Mouse (Mus musculus): ENCODE measurements at regions not wholly inside any gene's neighbourhood (a gene's known extent, or its start where the extent isn't known, plus 50 kb on each side); places are given as distances from the start of the nearest gene placed in this dataset.
A peak's percentile ranks its signal among the peaks of the same experiment; 100 is the strongest.
"Not testable (repeated sequence)": the region's sequence is repeated elsewhere in the genome, so short reads cannot be mapped to it uniquely, and the experiment has no call there.

DNA sequence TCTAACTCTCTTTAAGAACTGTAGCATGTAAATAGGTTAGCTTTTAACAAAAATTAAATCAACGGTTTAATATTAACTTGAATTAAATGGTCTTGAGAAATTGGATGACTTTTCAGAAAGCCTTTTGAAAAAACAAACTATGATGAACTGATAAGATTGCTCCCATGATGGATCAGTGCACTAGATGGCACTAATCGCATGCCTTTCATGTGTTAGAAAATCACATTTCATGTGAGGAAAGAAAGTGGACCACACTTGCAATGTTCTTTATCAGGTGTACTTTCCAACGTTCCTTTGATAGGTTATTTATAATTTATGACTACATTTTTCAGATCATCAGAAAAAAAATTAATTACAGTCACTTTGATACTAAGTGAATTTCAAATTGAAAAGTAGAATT is 1003.2 kb upstream of the 4930412O13Rik start:
- DNase-seq, result no peak

DNA sequence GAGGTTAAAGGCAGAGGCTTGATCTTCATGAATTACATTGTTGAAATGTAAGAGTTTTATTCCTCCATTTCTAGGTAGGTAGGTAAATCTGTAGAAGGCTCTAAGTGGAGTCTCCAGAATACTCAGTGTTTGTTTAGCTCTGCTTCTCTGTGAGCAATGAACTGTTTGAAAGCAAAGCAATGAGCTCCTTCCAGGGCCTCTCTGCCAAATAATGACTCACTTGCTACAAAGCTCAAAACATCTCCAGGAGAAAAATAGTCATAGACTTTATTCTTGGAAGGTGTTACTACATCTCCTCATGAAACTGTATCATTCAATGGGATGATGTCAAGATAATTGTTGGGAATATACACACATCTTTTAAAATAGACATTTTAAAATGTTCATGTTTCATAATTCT is 968.6 kb upstream of the 4930412O13Rik start:
- no peak for DNase-seq

DNA sequence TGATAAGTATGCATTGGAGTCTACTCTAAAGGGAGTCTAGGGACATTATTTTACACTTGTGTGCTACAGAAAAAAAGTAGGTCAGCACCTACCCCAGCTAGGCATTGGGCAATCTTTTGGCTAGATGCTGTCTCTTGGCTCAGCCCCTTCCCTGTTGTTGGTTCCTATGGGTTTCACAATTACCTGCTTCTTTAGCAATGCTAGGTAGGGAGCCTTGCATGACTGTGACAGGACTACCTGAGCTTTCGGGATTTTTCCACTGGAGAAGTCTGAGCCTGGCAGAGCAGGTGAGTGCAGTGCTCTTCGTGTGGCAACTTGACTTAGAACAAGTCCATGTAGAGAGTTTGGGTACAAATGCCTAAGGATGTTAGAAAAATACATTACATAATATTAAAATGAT is 956.2 kb upstream of the 4930412O13Rik start:
- DNase-seq, result no peak

DNA sequence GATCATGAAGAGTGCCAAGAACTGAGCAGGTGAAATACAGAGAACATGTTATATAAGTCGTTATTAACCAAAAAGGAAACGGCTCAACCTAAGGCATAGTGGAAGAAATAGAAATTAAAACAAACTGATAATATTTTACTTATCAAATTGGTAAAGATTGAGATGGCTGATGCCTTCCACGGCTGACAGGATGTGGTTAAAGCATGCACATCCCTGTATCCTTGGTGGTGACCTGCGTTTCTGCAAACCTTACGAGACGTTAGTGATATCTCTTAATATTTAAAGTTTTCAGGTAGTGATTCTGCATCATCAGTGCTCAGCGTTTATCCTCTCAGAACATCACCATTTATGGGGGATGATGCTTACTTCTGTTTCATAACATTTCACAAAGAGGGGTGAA is 939.5 kb upstream of the 4930412O13Rik start:
- DNase-seq, result no peak

DNA sequence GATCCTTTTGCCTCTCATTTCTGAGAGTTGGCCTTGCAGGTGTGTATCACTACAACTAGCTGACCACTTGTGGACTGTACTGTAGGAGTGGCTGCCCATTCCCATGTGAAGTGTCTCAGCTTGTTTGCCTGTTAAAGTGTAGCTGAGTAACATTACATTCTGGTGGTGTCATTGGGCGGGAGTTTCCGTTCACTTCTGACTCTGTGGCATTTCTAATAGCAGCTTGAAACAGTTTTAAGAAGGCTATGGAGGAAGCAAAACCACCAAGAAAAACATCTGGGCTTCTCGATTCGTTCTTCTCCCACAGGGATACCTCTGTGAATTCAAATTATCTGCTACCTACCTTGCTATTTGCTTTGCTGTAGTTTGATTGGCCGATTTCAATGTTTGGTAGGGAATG is 922.1 kb upstream of the 4930412O13Rik start:
- no peak for DNase-seq

DNA sequence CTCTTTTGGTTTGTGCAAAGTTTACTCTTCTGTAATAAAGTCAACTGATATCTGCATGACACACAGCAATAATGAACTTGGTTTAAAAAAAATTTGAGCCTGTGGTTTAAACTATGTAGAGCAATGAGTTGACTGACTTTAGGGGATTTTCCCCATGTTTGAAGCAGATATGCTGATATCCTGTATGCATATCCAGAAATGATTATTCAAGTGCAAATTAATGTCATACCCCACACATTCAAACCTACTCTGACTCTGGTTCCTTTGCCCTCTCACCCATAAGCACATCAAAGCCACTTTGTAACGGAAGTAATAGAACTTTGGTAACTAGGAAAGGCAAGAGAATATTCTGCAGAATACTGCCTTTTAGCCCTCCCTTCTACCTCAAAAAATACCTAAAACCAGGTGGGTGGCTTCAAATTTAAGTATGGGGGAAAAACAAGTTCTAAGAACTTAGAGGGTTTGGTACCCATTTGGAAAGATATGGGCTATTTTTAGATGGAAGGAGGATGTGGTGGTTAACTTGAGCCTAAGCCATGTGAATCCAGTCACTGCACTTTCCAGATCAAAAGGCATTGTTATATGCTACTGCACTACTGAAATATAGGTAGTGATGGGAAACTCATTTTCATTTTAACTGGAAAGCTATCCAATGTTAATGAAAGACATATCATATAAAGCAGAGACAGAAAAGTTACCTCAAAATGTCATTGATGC is 915.9 kb upstream of the 4930412O13Rik start:
- DNase-seq, result no peak

DNA sequence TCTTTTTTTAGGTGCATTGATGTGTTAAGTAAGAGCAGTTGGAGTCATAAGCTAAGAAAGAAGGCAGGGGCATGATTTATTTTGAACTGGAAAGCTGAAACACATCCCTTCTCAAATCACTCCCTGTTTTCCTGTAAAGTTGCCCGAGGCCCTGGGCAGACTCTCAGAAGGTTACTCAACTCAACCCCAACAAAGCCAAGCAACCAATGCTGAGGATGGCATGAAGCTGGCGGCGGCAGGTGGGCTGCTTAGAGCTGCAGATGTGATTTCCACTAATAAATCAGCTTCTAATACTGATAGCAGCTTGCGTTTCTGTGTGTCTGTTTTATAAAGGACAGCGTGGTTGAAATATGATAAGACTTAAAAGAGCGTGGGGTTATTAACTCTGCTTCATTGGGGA is 905.4 kb upstream of the 4930412O13Rik start:
- DNase-seq, result no peak

DNA sequence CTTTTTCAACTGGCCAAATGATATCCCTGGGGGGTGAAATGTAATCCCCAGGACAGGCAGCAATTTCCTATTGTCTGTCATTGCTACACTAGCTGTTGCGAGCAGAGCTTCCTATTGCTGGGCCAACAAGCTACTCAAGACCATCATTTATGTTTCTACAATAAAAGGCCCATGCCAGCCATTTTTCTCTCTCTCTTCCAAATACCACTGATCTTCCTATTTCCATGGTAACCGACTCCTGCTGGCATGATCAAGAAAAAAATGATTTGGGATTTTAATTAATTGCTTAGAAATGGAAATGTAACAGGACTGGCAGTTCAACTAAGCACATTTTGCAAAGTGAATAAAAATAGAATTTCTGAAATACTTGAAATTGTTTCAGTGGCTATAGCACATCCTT is 868.7 kb upstream of the 4930412O13Rik start:
- DNase-seq, result no peak

DNA sequence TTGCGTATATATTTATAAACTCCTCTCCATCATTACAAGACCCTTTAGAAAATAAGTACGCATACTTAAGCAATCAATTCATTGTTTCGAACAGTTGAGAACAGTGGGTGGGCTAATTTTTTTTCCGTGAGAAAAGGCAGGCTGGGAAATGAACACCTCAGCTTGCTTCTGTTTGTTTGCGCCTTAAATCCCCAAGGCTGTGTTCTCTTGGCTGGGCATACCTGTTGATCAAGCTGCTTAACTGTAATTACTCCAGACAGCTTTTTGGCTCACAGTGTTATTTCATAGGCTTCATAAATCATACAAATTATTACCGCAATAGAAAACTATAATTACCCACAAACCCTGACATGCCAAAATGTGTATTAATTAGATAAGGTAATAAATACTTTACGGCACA is 848.0 kb upstream of the 4930412O13Rik start:
- DNase-seq, result no peak

DNA sequence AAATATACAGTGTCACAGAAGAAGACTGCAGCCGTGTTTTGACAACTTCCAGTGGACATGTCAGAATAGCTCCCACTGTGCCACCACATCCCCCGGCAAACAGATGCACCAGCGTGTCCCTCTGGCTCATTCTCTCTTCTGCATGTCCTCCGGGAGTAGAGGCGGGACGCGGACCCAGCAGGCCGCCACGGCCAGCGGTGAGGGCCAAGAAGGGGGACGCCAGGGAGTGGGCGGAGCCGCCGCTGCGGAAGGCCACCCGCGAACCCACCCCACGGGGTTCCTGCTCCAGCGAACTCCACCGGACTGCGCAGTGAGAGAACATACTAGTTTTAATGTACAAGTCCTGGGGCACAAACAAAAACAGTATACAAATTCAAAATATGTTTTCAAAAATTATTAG is 838.7 kb upstream of the 4930412O13Rik start:
- not testable (repeated sequence) for DNase-seq

DNA sequence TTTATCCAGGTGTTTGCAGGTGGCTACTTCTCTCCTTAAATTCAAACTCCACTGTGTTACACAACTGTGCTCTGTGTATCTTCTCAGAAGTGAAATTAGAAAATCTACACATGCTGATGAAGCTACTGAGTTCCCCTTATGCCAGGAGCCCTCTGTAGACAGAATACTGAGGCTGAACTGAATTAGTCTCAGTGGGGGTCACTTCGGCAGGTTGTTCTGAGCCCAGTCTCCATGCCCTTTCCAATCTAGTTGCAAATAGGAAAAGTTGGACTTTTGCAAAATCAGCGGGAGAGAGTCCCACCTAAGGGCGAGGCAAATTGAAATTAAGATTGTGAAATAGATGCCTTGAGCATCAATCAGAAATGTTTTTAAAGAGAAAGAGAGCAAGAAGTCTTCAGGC is 833.1 kb upstream of the 4930412O13Rik start:
- no peak for DNase-seq

DNA sequence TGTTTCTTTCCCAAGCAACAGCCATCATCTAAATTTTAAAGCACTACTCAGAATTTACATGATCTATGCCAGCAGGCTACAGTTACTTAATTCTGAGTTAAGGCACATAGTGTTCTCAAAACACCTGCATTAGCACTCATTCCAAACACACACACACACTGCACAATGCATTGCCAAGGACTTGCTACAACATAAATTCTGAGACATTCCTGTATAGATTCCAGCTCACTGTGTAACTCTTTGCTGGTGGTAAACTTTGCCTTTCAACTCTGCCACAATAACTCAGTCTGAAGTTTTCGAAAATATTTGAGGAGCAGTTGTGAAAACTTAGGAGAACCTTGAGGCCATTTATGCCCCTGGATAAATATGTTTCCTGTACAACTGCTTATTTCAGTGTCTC is 807.2 kb upstream of the 4930412O13Rik start:
- DNase-seq, result no peak

DNA sequence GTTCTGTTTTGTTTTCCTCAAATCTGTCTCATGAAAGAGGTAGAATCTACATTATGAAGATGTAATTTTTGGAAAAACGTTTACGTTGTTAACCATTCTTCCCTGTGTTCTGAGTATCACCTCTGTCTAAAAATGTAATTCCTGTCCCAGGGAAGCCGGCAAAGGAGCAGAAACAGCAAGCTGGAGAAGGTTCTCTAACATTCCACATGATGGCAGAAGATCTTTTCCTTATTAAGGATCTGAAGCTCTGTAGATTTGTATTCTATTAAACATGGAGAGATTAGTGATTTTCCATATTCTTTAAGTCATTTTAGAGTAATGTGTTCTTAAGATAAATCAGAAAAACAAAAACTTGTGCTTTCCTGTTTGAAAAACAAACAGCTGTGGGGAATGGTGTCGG is 802.9 kb upstream of the 4930412O13Rik start:
- no peak for DNase-seq

DNA sequence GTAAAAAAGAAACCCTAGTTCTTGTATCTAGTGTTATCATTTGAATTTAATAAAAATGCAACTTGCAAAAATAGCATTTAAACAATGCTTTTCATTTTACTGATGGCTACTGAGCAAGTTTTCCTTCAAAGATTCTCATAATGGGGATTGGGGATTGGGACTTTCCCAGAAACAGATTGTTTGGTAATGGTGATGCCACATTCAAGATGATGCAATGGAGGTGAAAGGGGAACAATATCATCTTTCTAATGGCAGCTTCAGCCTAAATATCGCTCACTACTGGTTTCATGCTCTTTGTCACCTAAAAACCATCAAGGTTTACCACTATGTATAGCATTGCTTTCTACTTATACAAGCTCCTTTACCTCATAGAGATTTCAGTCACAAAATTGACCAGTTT is 799.3 kb upstream of the 4930412O13Rik start:
- no peak for DNase-seq

DNA sequence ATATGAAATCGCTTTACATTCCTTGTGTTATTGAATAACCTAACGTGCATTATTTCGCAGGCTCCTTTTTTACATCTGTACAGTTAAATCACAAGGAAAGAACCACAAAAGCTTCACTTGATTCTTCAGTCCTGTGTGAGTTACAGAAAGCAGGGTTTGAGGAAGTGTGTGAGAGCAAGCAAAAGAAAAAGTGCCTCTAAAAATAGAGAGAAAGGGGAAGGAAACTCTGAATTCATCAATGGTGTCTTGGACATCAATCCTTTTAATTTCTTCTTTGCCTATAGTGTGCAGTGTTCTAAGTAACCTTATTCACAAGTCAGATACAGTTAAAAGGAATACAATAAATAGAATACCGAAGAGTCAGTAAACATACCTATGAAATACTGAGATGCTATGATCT is 785.7 kb upstream of the 4930412O13Rik start:
- no peak for DNase-seq

DNA sequence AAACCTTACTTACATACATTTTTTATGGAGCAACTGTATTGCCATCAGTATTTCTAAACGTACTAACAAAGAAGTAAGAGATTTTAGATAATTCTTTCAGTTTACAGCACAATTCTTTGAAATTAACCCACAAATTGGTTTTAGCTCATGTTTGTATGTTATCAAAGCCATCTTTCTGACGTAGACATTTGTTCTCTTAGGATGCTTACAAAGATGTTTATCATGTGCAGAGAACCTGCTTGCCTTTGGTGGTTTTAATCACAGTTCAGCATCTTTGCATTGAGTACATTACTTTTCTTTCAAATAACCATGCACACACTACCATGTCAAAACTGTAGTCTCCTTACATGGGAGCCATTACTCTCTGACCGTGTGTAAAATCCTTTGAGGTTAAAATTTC is 764.4 kb upstream of the 4930412O13Rik start:
- DNase-seq, result no peak

DNA sequence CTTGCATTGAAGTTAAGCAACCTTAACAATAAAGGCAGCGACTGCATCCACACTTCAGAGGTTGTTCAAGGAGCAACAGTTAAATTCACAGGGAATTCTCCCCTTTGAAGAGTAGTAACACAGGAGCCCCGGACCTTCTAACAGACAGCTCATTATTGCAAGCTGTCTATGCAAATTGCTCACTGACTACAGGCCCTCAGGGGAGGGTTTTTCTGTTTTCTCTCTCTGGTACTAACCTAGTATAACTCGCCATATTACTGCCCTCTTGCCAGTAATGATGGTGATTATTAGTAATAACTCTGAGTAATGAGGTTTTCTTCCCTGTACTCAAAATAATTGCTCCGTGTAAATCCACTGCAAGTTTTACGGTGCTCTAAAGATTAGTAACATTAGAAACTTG is 763.5 kb upstream of the 4930412O13Rik start:
- no peak for DNase-seq

DNA sequence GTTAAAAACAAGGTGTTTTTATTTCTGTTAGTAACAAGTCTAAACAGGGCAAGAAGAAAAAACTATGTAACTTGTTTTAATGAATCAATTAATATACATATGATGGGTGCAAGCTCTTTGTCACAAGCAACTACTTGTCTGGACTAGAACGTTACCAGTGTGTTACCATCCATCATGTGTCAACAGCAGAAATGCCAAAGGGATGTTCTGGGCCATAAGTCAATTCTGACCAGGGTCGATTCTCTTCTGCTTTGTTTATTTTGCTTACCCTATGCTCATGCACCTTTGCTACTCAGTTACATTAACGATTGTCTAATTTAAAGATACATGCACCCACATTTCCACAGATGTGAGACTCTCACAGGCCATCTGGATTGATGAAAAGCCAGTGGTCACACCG is 744.1 kb upstream of the 4930412O13Rik start:
- DNase-seq, result no peak

DNA sequence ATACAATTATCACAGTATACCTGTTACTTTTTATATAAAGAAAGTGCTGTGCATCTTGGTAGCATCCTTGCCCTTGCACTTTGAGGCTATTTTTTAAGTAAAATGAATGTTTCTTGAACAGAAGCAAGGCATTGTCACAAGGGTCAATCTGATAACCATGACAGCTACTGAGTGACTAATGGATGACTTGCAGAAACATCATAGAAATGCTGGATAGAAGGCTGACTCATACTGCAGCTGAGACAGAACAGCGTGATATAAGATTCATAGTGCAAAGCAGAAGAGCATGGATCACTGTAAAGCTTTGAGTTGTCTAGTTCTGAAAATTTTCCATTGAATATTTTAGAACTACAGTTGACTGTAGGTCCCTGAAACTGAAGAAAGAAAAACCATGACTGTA is 739.6 kb upstream of the 4930412O13Rik start:
- peak; percentile 2 for DNase-seq

DNA sequence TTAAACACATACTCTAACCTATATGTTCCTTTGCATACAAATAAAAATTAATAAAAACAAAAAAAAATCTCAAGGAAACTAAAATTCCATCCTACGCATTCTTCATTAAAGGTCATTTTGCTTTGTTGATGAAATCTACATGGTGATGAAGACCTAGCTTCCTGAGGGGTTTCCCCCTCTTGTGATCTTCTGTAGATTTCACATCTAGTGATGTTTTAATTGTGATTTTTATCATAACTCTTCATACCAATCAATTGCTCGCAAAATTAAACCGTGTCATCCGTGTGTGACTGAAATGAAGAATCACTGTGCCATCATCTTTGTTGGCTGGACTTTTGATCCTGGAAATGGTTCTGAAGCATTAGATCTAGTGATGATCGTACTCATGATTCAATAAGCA is 725.4 kb upstream of the 4930412O13Rik start:
- no peak for DNase-seq

DNA sequence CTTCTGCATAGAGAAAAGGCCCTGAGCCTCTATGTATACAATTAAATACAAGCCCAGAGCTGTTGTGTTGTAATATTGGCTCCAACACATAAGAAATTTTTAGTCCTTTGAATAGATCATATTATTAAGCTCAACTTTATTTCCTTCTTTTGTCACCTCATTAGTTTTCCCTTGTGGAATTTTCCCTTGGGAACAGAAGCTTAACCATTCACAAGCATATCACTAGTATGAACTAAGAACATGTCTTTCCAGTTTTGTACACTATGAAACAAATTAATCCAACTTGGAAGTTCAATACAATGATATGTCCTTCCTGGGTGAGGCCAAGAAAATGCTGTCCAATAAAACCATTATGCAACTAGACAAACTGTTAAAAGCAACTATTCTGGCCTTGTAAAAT is 720.9 kb upstream of the 4930412O13Rik start:
- DNase-seq, result no peak

DNA sequence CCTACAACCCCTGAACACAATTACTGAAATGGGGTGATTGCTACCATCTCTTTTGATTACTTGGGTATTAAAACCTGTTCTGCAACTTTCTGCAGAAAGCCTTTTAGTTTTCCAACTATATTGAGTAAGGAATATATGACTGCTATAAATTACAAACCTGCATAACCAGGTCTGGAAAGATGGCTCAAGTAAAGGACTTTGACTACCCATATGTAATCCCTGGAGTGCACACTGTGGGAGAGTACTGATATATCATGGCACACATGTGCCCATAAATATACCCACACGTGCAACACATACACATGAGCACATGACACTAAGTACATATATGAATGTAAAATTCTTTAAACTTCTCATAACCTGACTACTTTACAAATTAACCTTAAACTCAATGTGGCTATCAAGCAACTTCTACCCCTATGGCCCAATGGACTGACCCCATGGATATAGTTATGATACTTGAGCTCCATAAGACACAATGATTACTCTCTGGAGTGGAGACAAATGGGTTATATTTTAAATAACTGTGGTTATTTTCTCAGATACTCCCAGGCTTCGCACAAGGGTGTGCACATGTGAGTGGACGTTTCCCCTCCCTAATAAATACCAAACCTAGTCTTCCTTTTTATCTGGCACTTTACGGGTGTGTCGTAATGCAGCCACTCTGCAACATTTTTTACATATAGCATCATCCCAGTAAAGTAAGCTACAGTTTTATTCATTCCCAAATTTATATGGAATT is 717.1 kb upstream of the 4930412O13Rik start:
- DNase-seq, result no peak

DNA sequence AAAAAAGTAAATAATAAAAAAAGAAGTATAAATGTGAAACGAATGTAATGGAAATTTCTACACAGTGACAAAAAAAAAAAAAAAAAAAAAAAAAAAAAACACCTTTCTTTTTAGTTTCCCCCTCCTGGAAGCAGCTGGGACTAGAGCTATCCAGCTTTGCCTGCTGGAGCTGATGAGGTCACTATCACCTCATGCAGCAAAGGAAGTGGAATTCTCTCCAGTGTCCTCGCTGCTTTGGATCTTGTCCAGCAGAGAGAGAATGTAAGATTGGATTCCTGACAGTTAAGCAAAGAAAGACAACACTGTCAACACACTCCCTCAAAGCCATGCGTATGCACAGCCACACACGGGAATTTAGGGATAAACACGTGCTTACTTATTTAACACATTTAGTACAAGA is 698.9 kb upstream of the 4930412O13Rik start:
- no peak for DNase-seq

DNA sequence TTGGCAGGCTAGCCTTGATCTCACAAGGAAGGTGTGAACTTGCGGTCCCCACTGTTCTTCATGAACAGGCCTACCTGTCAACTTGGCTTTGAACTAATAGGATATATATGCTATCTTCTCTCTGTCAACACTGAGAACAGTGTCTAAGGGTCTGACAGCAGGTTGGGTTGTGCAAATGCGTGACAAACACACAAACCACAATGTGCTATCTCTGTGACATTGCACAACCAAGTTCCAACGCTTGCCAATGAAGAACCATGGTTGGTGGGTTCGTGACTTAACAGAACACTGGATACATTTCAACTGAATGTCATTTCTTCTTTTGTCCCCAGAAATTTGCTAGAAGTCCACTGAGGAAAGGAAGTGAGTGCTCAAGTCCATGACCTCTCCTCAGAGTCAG is 696.8 kb upstream of the 4930412O13Rik start:
- no peak for DNase-seq
